Mouse (Mus musculus) midbrain, embryonic 15.5 days (tissue): ENCODE measurements at regions not wholly inside any gene's neighbourhood (a gene's known extent, or its start where the extent isn't known, plus 50 kb on each side); places are given as distances from the start of the nearest gene placed in this dataset.

ENCODE experiments used
- ATAC-seq: fragments of 200-750 bp; cut with Nextera tagmentation; replicated peaks from 2 replicates; pipeline ENCODE4 v1.8.0; 2017; ENCODE audit warnings: moderate TSS enrichment
- H3K27ac ChIP-seq: fragments of 300-500 bp; sonication (generic); 2 replicates; pipeline ENCODE4 v1.5.1; 2015; ENCODE audit warnings: mild to moderate bottlenecking, inconsistent platforms
- H3K27me3 ChIP-seq: fragments of 300-500 bp; sonication (generic); replicated peaks from 2 replicates; pipeline ENCODE4 v1.6.1; 2015; ENCODE audit warnings: inconsistent platforms
- H3K36me3 ChIP-seq: fragments of 300-500 bp; sonication (generic); replicated peaks from 2 replicates; pipeline ENCODE4 v1.6.1; 2015; ENCODE audit warnings: inconsistent platforms
- H3K4me1 ChIP-seq: fragments of 300-500 bp; sonication (generic); 2 replicates; pipeline ENCODE4 v1.6.1; 2015; ENCODE audit warnings: inconsistent platforms
- H3K4me2 ChIP-seq: fragments of 300-500 bp; sonication (generic); 2 replicates; pipeline ENCODE4 v1.6.1; 2015; ENCODE audit warnings: inconsistent platforms, mild to moderate bottlenecking, moderate library complexity
- H3K4me3 ChIP-seq: fragments of 300-500 bp; sonication (generic); 2 replicates; pipeline ENCODE4 v1.5.1; 2015; ENCODE audit warnings: mild to moderate bottlenecking, inconsistent platforms
- H3K9ac ChIP-seq: fragments of 300-500 bp; sonication (generic); 2 replicates; pipeline ENCODE4 v1.6.1; 2015; ENCODE audit warnings: mild to moderate bottlenecking, inconsistent platforms
- H3K9me3 ChIP-seq: fragments of 300-500 bp; sonication (generic); 2 replicates; pipeline ENCODE4 v1.6.1; 2016; ENCODE audit warnings: inconsistent platforms
- WGBS: fragments of 180-500 bp; shearing (Covaris S2); methylation state at CpG from one replicate; pipeline ENCODE4 v1.1.7; 2015; ENCODE audit warnings: mixed read lengths; 5-methylcytosine and 5-hydroxymethylcytosine counted together

DNA sequence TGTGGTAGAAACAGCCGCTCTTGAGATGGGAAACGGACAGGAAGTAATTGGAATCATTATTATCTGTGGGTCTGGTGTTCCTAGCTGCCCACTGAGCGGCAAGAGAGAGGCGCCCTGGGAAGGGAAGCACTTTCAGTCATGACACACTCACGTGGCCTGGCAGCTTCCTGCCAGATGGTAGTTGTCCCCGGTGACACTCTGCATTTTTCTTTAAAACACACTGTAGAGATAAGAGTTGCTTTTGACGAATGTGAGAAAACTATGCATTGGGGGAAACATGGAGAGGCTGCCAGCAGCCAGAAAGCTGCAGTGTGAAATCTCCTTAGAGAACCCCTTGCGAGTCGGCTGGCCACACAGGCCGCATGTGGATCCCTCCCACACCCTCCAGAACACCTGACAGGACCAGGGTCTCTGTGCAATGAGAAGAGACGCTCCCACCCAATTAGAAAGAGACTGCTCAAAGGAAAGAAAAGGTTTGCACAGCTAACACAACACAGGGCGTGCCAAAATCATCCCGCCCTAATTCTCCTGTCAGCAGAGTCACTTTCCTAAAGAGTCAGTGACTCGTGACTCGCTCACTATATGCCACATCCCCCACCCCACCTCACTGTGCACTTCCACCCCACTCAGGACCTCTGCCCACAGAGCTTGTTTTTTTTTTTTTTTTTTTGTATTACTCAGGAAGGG is 194.0 kb upstream of the Map3k1 start:
- H3K9me3 ChIP-seq: no peaks in the 10 kb centered on the region
- no peak overlapping the region for H3K9ac ChIP-seq
- H3K36me3 ChIP-seq: no peaks in the 10 kb centered on the region
- H3K4me2 ChIP-seq: no peak overlapping the region
- H3K27me3 ChIP-seq: no peaks in the 10 kb centered on the region
- peaks cover 18% of the 10 kb centered on the region for H3K4me1 ChIP-seq
- no peak overlapping the region for H3K27ac ChIP-seq
- WGBS: 53% methylated on average over 15 of the region's 15 CpGs
- no peak overlapping the region for H3K4me3 ChIP-seq
- ATAC-seq: no peak

DNA sequence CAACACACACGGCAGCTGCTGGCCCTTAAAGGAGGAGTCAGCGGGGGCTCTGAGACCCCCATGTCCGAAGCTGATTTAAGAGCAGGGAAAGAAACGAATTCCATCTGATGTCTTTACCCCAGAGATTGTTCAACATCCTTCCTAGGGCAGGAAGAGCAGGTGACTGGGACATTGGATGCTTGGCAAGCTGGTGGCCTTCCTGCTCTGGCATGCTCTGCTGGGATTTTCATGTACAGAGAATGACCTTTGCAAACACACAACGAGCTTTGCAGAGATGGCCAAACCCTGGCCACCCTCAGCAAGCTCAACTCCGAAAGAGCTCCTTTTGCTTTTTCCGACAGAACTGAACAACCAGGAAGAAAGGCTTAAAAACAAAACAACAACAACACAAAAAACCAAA is 194.7 kb upstream of the Map3k1 start:
- Histone ChIP-seq H3K36me3 (no peaks in the 10 kb centered on the region), H3K27me3 (no peaks in the 10 kb centered on the region), H3K4me3 (no peak overlapping the region), H3K9me3 (no peaks in the 10 kb centered on the region), H3K9ac (no peak overlapping the region), H3K4me2 (no peak overlapping the region), H3K4me1 (peaks cover 18% of the 10 kb centered on the region), H3K27ac (no peak overlapping the region)
- ATAC-seq: no peak
- WGBS: 70% methylated on average over 7 of the region's 7 CpGs

DNA sequence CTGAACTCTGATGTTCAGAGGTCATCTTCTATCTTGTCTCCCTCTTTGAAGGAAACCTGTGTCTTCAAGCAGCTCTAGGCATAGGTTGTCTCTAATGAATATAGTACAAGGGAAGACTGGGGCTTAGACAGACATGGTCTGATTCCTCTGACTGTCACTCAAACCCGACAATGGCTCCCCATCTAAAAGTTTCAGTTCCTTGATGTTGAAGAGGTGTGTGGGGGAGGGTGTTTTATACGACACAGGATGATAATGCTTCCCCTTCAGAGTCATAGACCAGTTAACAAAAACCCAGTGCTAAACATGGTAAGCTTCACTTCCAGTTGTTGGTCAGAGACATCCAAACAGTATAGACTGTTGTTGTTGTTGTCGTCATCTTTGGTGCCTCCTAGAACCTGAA is 195.3 kb upstream of the Map3k1 start:
- Histone ChIP-seq H3K4me2 (no peak overlapping the region), H3K27ac (no peak overlapping the region), H3K4me3 (no peak overlapping the region), H3K4me1 (peaks cover 18% of the 10 kb centered on the region), H3K9ac (no peak overlapping the region), H3K27me3 (no peaks in the 10 kb centered on the region), H3K9me3 (no peaks in the 10 kb centered on the region), H3K36me3 (no peaks in the 10 kb centered on the region)
- ATAC-seq: no peak
- 89% methylated on average over 3 of the region's 3 CpGs for WGBS

DNA sequence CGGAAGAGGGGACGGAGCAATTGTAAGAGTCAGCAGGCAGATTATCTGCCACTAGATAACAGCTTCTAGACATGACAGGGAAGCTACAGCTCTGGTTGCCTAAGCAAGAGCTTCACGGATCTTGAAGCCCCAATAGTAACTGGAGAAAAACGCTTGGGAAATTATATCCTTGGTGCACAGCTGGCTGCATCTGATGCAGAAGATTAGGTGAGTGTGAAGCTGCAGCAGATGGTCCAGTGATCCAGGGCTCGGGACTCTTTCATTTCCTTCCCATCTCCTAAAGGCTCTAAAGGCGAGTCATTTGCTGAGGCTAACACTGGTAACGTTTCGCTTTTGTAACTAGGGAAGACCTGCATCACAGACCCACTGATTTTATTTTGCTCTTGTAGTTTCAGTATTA is 196.6 kb upstream of the Map3k1 start:
- 84% methylated on average over 8 of the region's 8 CpGs for WGBS
- Histone ChIP-seq H3K4me2 (no peak overlapping the region), H3K4me1 (peaks cover 15% of the 10 kb centered on the region), H3K36me3 (no peaks in the 10 kb centered on the region), H3K9ac (no peak overlapping the region), H3K27me3 (no peaks in the 10 kb centered on the region), H3K9me3 (no peaks in the 10 kb centered on the region), H3K4me3 (no peak overlapping the region), H3K27ac (no peak overlapping the region)
- ATAC-seq: no peak

DNA sequence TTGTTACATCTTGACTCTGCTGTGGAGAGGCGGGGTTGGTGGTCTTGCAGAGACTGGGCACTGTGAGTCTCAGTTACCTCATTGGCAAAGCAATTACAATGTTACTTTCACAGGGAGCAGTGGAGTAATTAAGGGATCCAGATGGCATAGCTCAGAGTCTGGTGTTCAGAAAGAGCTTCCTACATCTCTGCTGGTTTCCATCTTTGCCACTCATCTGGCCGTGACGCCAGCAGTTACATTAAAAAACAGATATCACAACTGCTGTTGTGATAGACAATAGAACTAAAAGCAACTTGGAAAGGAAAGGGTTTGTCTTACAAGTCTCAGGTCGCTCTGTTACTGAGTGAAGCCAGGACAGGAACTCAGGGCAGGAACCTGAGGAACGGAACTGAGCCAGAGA is 200.0 kb upstream of the Map3k1 start:
- Histone ChIP-seq H3K4me3 (no peak overlapping the region), H3K9me3 (no peaks in the 10 kb centered on the region), H3K27me3 (no peaks in the 10 kb centered on the region), H3K4me1 (no peaks in the 10 kb centered on the region), H3K27ac (no peak overlapping the region), H3K4me2 (no peak overlapping the region), H3K36me3 (no peaks in the 10 kb centered on the region), H3K9ac (no peak overlapping the region)
- 95% methylated on average over 5 of the region's 5 CpGs for WGBS
- no peak for ATAC-seq

DNA sequence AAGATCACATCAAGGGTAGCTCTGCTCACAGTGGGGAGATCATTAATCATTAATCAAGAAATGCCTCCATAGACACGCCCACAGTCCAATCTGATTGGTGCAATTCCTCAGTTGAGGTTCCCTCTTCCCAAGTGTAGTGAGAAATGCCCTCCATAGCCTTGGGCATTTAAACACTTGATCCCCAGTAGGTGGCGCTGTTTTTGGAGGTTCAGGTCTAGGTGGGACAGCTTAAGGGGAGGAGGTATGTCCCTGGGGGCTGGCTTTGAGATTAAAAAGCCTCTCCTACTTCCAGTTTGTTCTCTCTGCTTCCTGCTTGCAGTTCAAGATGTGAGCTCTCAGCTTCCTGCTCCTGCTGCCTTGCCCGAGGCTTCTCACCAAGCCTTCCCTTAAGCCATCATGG is 200.5 kb upstream of the Map3k1 start:
- WGBS: 76% methylated on average over 3 of the region's 3 CpGs

DNA sequence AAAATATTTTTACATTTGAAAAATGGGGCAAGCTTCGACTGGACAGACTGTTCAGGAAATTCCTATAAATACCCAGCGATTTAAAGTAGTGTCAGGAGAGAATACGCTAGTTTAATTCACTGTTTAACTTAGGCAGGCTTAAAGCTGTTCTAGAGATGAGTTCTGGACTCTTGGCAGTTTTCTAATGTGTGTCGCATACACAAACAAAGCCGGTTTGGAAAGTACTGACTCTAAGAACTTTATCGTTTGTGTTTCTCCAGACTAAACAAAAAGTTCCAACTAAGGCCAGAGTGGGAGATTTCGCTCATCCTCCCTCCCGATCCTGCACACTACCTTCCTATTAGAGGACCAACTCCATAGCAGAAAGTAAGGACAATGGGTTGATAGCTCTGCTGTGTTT is 201.7 kb upstream of the Map3k1 start:
- H3K4me2 ChIP-seq: no peak overlapping the region
- no peak for ATAC-seq
- H3K9me3 ChIP-seq: no peaks in the 10 kb centered on the region
- 88% methylated on average over 8 of the region's 8 CpGs for WGBS
- no peaks in the 10 kb centered on the region for H3K27me3 ChIP-seq
- no peak overlapping the region for H3K4me3 ChIP-seq
- no peak overlapping the region for H3K27ac ChIP-seq
- no peaks in the 10 kb centered on the region for H3K4me1 ChIP-seq
- no peak overlapping the region for H3K9ac ChIP-seq
- H3K36me3 ChIP-seq: no peaks in the 10 kb centered on the region

More for the DNA sequence above, 200.5 kb upstream of the Map3k1 start:
- no peaks in the 10 kb centered on the region for H3K9me3 ChIP-seq
- H3K4me1 ChIP-seq: no peaks in the 10 kb centered on the region
- no peak overlapping the region for H3K4me3 ChIP-seq
- no peak for ATAC-seq
- no peak overlapping the region for H3K27ac ChIP-seq
- H3K9ac ChIP-seq: no peak overlapping the region
- no peaks in the 10 kb centered on the region for H3K36me3 ChIP-seq
- no peak overlapping the region for H3K4me2 ChIP-seq
- H3K27me3 ChIP-seq: no peaks in the 10 kb centered on the region

DNA sequence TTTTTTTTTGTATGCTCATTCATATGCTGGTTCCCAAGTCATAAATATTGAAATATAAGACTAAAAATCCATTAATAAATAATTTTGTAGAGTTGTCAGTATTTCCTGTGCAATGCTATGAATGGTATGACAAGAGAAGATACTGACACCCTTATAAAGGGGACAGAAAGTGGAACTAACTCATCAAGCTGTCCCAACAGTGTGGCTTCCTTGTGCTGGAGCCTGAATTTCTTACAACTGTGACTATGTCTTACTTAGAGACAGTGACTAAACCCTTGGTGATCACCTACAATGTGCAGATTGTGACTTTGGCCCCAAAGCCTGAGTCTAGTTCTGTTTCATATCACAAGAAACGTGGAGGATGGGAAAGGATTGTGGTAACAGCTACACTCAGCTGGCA is 203.8 kb upstream of the Map3k1 start:
- Histone ChIP-seq H3K4me1 (no peaks in the 10 kb centered on the region), H3K4me2 (no peak overlapping the region), H3K9ac (no peak overlapping the region), H3K27me3 (no peaks in the 10 kb centered on the region), H3K27ac (no peak overlapping the region), H3K9me3 (no peaks in the 10 kb centered on the region), H3K36me3 (no peaks in the 10 kb centered on the region), H3K4me3 (no peak overlapping the region)
- 54% methylated on average over 1 of the region's 1 CpGs for WGBS
- ATAC-seq: no peak

DNA sequence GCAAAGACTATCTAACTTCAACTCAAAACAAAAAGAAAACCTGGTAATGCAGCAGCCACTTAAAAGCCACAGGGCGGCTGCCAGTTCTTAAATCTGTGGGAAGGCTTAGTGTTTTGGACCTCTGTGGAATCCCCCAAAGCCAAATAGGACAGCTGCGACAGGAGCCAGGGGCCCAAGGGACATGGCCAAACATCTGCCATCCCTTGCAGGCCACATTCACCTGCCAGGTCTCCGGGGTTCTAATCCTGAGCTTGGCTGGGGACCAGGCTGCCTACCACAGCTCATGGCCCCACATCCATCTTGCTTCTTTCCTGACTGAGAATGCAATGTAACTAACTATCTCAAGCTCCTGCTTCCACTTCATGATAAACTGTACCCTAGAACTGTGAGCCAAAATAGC is 206.3 kb upstream of the Map3k1 start:
- Histone ChIP-seq H3K27ac (no peak overlapping the region), H3K27me3 (no peaks in the 10 kb centered on the region), H3K4me1 (no peaks in the 10 kb centered on the region), H3K9ac (no peak overlapping the region), H3K4me3 (no peak overlapping the region), H3K36me3 (no peaks in the 10 kb centered on the region), H3K4me2 (no peak overlapping the region), H3K9me3 (no peaks in the 10 kb centered on the region)
- 81% methylated on average over 3 of the region's 3 CpGs for WGBS
- no peak for ATAC-seq

DNA sequence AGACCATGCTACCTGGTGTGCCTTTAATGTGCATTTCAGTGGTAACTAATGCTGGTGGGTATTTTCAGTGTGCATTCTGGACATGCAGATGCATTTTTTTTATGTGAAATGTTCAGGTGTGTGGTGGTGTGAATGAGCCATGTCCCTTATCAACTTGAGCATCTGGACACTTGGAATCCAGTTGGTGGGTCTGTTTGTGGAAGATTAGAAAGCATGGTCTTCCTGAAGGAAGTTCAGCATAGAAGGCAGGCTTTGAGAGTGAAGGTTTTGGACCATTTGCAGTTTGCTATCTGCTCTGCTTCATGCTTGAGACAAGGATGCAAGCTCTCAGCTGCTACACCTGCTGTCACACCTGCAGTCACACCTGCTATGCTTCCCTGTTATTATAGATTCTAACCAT is 207.5 kb upstream of the Map3k1 start:
- Histone ChIP-seq H3K36me3 (no peaks in the 10 kb centered on the region), H3K4me2 (no peak overlapping the region), H3K4me3 (no peak overlapping the region), H3K27me3 (no peaks in the 10 kb centered on the region), H3K9me3 (no peaks in the 10 kb centered on the region), H3K4me1 (no peaks in the 10 kb centered on the region), H3K9ac (no peak overlapping the region), H3K27ac (no peak overlapping the region)
- no peak for ATAC-seq

DNA sequence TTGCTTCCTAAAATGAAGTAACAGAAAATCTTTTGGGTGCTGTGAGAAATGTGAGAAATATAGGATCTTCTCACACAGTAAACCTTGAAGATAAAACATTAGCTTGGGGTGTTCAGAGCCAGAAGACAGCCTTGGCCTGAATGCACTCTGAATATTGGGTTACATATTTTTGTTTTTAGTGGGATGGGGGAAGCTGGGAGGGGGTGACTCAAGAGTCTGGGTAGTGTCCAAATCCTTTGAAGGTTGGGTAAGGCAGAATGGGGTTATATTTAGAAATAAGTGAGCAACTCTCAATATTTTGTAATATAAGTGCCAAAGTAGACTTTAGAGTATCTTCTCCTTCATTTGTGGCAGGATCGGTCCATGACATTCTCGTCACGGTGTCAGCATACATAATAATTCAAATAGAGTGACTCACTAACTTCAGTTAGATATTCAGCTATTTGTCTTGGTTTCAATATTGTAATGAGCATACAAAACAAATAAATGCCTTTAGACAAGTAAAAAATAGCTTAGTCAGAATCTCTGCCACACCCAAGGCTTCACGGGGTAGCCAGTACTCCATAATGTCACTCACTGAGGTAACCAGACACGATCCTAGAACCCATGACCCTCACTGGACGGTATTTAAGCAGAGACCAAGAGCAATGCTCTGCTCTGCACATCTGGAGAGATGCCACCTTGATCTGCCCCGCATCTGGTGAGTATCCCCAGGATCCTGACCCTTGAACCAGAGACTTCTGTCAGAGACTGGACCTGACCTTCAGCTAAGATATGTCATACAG is 209.9 kb upstream of the Map3k1 start:
- Histone ChIP-seq H3K4me3 (no peak overlapping the region), H3K4me2 (no peak overlapping the region), H3K27me3 (no peaks in the 10 kb centered on the region), H3K4me1 (0 out of 2 replicates have a peak, but pooled peaks cover 3% of the 10 kb centered on the region), H3K9ac (no peak overlapping the region), H3K27ac (no peak overlapping the region), H3K9me3 (no peaks in the 10 kb centered on the region), H3K36me3 (no peaks in the 10 kb centered on the region)
- 88% methylated on average over 7 of the region's 7 CpGs for WGBS
- no peak for ATAC-seq

DNA sequence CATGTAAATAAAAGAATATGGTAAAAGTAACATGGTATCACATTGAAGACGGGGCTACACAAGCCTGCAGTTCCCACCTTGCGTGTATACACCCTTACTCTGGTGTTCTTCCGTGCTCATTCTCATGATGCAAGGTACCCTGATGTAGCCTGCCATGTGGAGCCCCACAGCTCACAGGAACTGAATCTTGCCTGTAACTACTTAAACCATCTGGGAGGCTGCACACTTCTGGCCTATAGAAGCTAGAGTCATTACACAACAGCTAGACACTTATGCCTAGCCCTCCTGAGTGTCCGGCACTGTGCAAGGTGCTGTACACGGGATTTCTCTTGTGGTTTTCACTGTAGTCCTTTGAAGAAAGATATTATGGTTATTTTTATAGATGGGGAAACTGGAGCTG is 210.8 kb upstream of the Map3k1 start:
- ATAC-seq: no peak
- Histone ChIP-seq H3K4me3 (no peak overlapping the region), H3K36me3 (no peaks in the 10 kb centered on the region), H3K9me3 (no peaks in the 10 kb centered on the region), H3K9ac (no peak overlapping the region), H3K4me2 (no peak overlapping the region), H3K4me1 (0 out of 2 replicates have a peak, but pooled peaks cover 3% of the 10 kb centered on the region), H3K27ac (no peak overlapping the region), H3K27me3 (no peaks in the 10 kb centered on the region)
- 95% methylated on average over 5 of the region's 5 CpGs for WGBS

DNA sequence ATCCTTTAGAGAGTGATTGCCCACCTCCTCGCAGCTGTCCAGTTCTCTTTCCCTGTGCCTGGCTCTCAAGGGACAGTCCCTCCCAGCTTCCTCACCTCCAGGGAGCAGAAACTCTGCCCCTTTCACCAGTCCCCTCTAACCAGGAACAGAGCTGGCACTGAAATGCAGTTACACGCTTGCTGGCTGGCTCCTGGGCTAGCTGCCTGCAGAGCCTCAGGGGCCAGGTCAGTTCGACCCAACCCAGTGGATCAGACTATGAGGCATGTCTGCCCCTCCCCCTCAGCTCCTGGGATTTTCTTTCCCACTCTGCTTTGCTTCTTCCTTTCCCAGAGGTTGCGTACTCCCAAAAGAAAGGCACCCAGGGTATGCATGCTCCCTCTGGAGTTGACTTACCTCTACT is 214.4 kb upstream of the Map3k1 start:
- Histone ChIP-seq H3K9me3 (no peaks in the 10 kb centered on the region), H3K4me3 (no peak overlapping the region), H3K27me3 (no peaks in the 10 kb centered on the region), H3K4me2 (no peak overlapping the region), H3K9ac (no peak overlapping the region), H3K27ac (no peak overlapping the region), H3K36me3 (no peaks in the 10 kb centered on the region), H3K4me1 (0 out of 2 replicates have a peak, but pooled peaks cover 3% of the 10 kb centered on the region)
- WGBS: 43% methylated on average over 4 of the region's 4 CpGs
- no peak for ATAC-seq
